ENCODE assay signal across 9 mouse cellular contexts in genomic region chr11:32216851-32217250, GRCm38 (mm10). TPM values are rescaled to one million over a fixed set of nuclear protein-coding genes. Genes with fewer than 3 reads are reported as not detected.
DNase-seq lines count a peak whose midpoint lies in the region; ATAC-seq and TF ChIP-seq lines count a peak whose summit lies in the region.
"Had no signal": no experiment of that assay in that cellular context is flagged by ENCODE, and none has a peak within 500 bp of the region (broad histone marks: within the 10 kb centered on the region; RNA-seq: fewer than 3 reads in every experiment).

No protein-coding gene starts in this region.

- H3K4me2 ChIP-seq in kidney, embryonic 14.5 days (replicated peaks; ENCODE audit: low read depth, low read length) = no peak overlapping the region
- H3K4me2 ChIP-seq in forebrain, embryonic 16.5 days (ENCODE audit: low read length) = no peak overlapping the region

- H3K36me3 ChIP-seq in kidney, embryonic 14.5 days (ENCODE audit: control insufficient read depth, insufficient read depth, low read length) = peaks cover 37% of the 10 kb centered on the region
- H3K36me3 ChIP-seq in ES-E14 (ENCODE audit: control insufficient read depth, insufficient read depth, low read length, poor library complexity, severe bottlenecking) = peaks cover 28% of the 10 kb centered on the region; the same call in 1 of the 2 replicates
- no peaks in the 10 kb centered on the region for H3K36me3 ChIP-seq in forebrain, embryonic 16.5 days (ENCODE audit: control insufficient read depth, insufficient read depth)

- in situ Hi-C loops in ES-E14 (cut with MboI; ENCODE audit: low sequenced_read_pairs in 2 of 2, unreplicated experiment in 2 of 2) = no loop called here

- no peak for ATAC-seq in kidney, embryonic 14.5 days (ENCODE audit: low FRiP score, low TSS enrichment)
- peak; percentile 62 for ATAC-seq in forebrain, embryonic 16.5 days
- peak; percentile 81 for ATAC-seq in megakaryocyte, adult 5-6 weeks (ENCODE audit: poor library complexity, severe bottlenecking)

- H3K27me3 ChIP-seq in kidney, embryonic 14.5 days (ENCODE audit: control insufficient read depth, insufficient read depth, low read length) = no peaks in the 10 kb centered on the region
- H3K27me3 ChIP-seq in forebrain, embryonic 16.5 days (replicated peaks; ENCODE audit: control insufficient read depth, insufficient read depth, low read length) = peaks cover 7% of the 10 kb centered on the region

- H3K4me3 ChIP-seq in kidney, embryonic 14.5 days (ENCODE audit: low read length) = no peak overlapping the region
- H3K4me3 ChIP-seq in ES-E14 (ENCODE audit: insufficient read depth in 1 of 2, low read depth in 1 of 2, low read length in 2 of 2, poor library complexity in 1 of 2, severe bottlenecking in 1 of 2) = no peak overlapping the region
- no peak overlapping the region for H3K4me3 ChIP-seq in forebrain, embryonic 16.5 days (replicated peaks; ENCODE audit: low read length)

- H3K9me3 ChIP-seq in kidney, embryonic 14.5 days (ENCODE audit: control insufficient read depth, low read length) = no peaks in the 10 kb centered on the region
- no peaks in the 10 kb centered on the region for H3K9me3 ChIP-seq in ES-E14 (ENCODE audit: control insufficient read depth, insufficient read depth, low read depth, low read length)
- no peaks in the 10 kb centered on the region for H3K9me3 ChIP-seq in forebrain, embryonic 16.5 days (ENCODE audit: control insufficient read depth, low read length)

- H3K9ac ChIP-seq in kidney, embryonic 14.5 days (ENCODE audit: low read depth, low read length) = no peak overlapping the region
- H3K9ac ChIP-seq in ES-E14 (ENCODE audit: insufficient read depth, low read depth, low read length, poor library complexity, severe bottlenecking) = no peak overlapping the region
- H3K9ac ChIP-seq in forebrain, embryonic 16.5 days (replicated peaks; ENCODE audit: low read depth, low read length) = no peak overlapping the region

- no peak overlapping the region for H3K27ac ChIP-seq in kidney, embryonic 14.5 days (ENCODE audit: low read depth, low read length)
- no peak overlapping the region for H3K27ac ChIP-seq in ES-E14 (ENCODE audit: insufficient read depth, low read depth, low read length, poor library complexity, severe bottlenecking)
- H3K27ac ChIP-seq in forebrain, embryonic 16.5 days (ENCODE audit: low read length) = no peak overlapping the region

- DNase-seq in kidney, adult 11 months = peak; percentile 58
- peak; percentile 87 for DNase-seq in ES-E14 (ENCODE audit: low read depth, low spot score)
- DNase-seq in cerebellum, adult 18-20 months = peak; percentile 84 to 86
- peak; percentile 79 to 90 for DNase-seq in kidney, postnatal 25 days
- peak; percentile 70 to 88 for DNase-seq in spleen, postnatal 10 days (ENCODE audit: low spot score in 2 of 2)

- 26% methylated on average over 8 of the region's 8 CpGs for WGBS in kidney, embryonic 14.5 days
- 17% methylated on average over 8 of the region's 8 CpGs for WGBS in forebrain, embryonic 16.5 days

- peaks cover 13% of the 10 kb centered on the region; the same call in 1 of the 2 replicates for H3K4me1 ChIP-seq in kidney, embryonic 14.5 days (ENCODE audit: control insufficient read depth, insufficient read depth, low read length)
- H3K4me1 ChIP-seq in ES-E14 (ENCODE audit: control insufficient read depth in 2 of 2, insufficient read depth in 2 of 2, low read length in 2 of 2, poor library complexity in 1 of 2) = peaks cover 0 to 22% of the 10 kb centered on the region in 2 experiments; a peak in 2 of 4 replicates
- H3K4me1 ChIP-seq in forebrain, embryonic 16.5 days (replicated peaks; ENCODE audit: control insufficient read depth, insufficient read depth, low read length) = peaks cover 14% of the 10 kb centered on the region

TF ChIP-seq in ES-E14, 5 proteins besides CTCF, POLR2A, EP300 and RAD21:
- TF ChIP-seq MAFK (IDR thresholded peaks at IDR 0.05; ENCODE audit: insufficient read depth, low read depth, low read length) (no peak), CHD2 (IDR thresholded peaks at IDR 0.05; ENCODE audit: low read depth, low read length) (no peak), HCFC1 (IDR thresholded peaks at IDR 0.05; ENCODE audit: borderline replicate concordance, insufficient read depth, low read length) (no peak), ZC3H11A (IDR thresholded peaks at IDR 0.05; ENCODE audit: borderline replicate concordance, low read depth, low read length) (peak; percentile 32; the same call in 1 of the 2 replicates), ZNF384 (IDR thresholded peaks at IDR 0.05; ENCODE audit: low read depth, low read length) (no peak)
TF ChIP-seq in ES-E14: peak in this region for 1.

RNA-seq across cellular contexts. Expression of gene Rhbdf1, which starts 5.2 kb away (rescaled TPM):
- polyA plus RNA-seq in kidney, embryonic 14.5 days (2014; fragmentation: Nextera tagmentation; extraction: Ambion mirVana) = 28.0 and 39.5 TPM in 2 replicates
- 24.8 and 58.9 TPM in 2 replicates for total RNA-seq in ES-E14 (2012; rRNA removed)
- polyA plus RNA-seq in forebrain, embryonic 16.5 days (2015; fragmentation: Nextera tagmentation; extraction: Ambion mirVana) = 21.1 and 23.3 TPM in 2 replicates
- not detected in 2 replicates for total RNA-seq in megakaryocyte, adult 5-6 weeks (2015)
- not detected in 2 replicates for total RNA-seq in megakaryocyte, adult 5-6 weeks (2017)

RNA-seq across cellular contexts. Expression of gene Mpg, which starts 9.5 kb away (rescaled TPM):
- polyA plus RNA-seq in kidney, embryonic 14.5 days (2014; fragmentation: Nextera tagmentation; extraction: Ambion mirVana) = 35.6 and 39.8 TPM in 2 replicates
- total RNA-seq in ES-E14 (2012; rRNA removed) = 30.6 and 32.3 TPM in 2 replicates
- polyA plus RNA-seq in forebrain, embryonic 16.5 days (2015; fragmentation: Nextera tagmentation; extraction: Ambion mirVana) = 36.7 and 38.1 TPM in 2 replicates
- 9.8 and 12.1 TPM in 2 replicates for total RNA-seq in megakaryocyte, adult 5-6 weeks (2015)
- 6.8 and 9.9 TPM in 2 replicates for total RNA-seq in megakaryocyte, adult 5-6 weeks (2017)

RNA-seq across cellular contexts. Expression of gene Snrnp25, which starts 11.6 kb away (rescaled TPM):
- 71.7 and 90.6 TPM in 2 replicates for polyA plus RNA-seq in kidney, embryonic 14.5 days (2014; fragmentation: Nextera tagmentation; extraction: Ambion mirVana)
- total RNA-seq in ES-E14 (2012; rRNA removed) = 79.5 and 85.4 TPM in 2 replicates
- 45.0 and 45.6 TPM in 2 replicates for polyA plus RNA-seq in forebrain, embryonic 16.5 days (2015; fragmentation: Nextera tagmentation; extraction: Ambion mirVana)
- 38.9 and 42.8 TPM in 2 replicates for total RNA-seq in megakaryocyte, adult 5-6 weeks (2015)
- total RNA-seq in megakaryocyte, adult 5-6 weeks (2017) = 32.5 and 47.7 TPM in 2 replicates

RNA-seq across cellular contexts. Expression of gene Il9r, which starts 16.8 kb away (rescaled TPM):
- not detected in 2 replicates for polyA plus RNA-seq in kidney, embryonic 14.5 days (2014; fragmentation: Nextera tagmentation; extraction: Ambion mirVana)
- total RNA-seq in ES-E14 (2012; rRNA removed) = 0.13 and 0.21 TPM in 2 replicates
- not detected in 2 replicates for polyA plus RNA-seq in forebrain, embryonic 16.5 days (2015; fragmentation: Nextera tagmentation; extraction: Ambion mirVana)
- not detected in 2 replicates for total RNA-seq in megakaryocyte, adult 5-6 weeks (2015)
- total RNA-seq in megakaryocyte, adult 5-6 weeks (2017) = not detected in 2 replicates
- total RNA-seq: layer of hippocampus, postnatal 36 days had no signal

RNA-seq across cellular contexts. Expression of gene Nprl3, which starts 50.7 kb away (rescaled TPM):
- 27.5 and 45.5 TPM in 2 replicates for polyA plus RNA-seq in kidney, embryonic 14.5 days (2014; fragmentation: Nextera tagmentation; extraction: Ambion mirVana)
- 47.2 and 67.0 TPM in 2 replicates for total RNA-seq in ES-E14 (2012; rRNA removed)
- 52.2 and 56.7 TPM in 2 replicates for polyA plus RNA-seq in forebrain, embryonic 16.5 days (2015; fragmentation: Nextera tagmentation; extraction: Ambion mirVana)
- total RNA-seq in megakaryocyte, adult 5-6 weeks (2015) = 6.6 and 10.7 TPM in 2 replicates
- total RNA-seq in megakaryocyte, adult 5-6 weeks (2017) = 9.5 and 11.9 TPM in 2 replicates

Comparison
In these comparisons a context has a peak if more than half of its experiments do, and no peak if none do; other contexts are left out.
1. RNA of gene Rhbdf1, which starts 5.2 kb away (total RNA-seq): 24.8 to 58.9 TPM in ES-E14; not detected in megakaryocyte, adult 5-6 weeks; every median in the first group is over 10 times any median in the second.
2. Peak in every context shown above with its lines, with median percentiles within 50 percentile points of each other: DNase-seq.